Mouse (Mus musculus) heart, adult 18-20 months (tissue): ENCODE measurements around the gene Slc15a3. TPM values are rescaled to one million over a fixed set of nuclear protein-coding genes. Genes with fewer than 3 reads are reported as not detected.

Source experiments
- DNase-seq, 2 experiments: peaks; one replicate each; pipeline ENCODE4 v3.0.0; 2021 to 2022; ENCODE audit warnings: mixed read lengths in 1 of 2
- total RNA-seq, 2 experiments: library from RNA; stranded (reverse); gene quantifications; 2 replicates each; pipeline ENCODE4 v1.2.3; 2021

The Slc15a3 gene
- total RNA-seq, 2 experiments from 2014 or later = 2.1 TPM

- no peak for DNase-seq
Measured at GRCm38 (mm10) chr19:10869886-10870527, 30.5 kb downstream of the Slc15a3 start, which contains the start of gene Tmem132a. TSS of gene Tmem132a (minus strand) at chr19:10869940.

- no peak for DNase-seq
Measured at GRCm38 (mm10) chr19:10870676-10871075, 31.1 kb downstream of the Slc15a3 start.

- DNase-seq = no peak
Measured at GRCm38 (mm10) chr19:10871328-10871961, 31.9 kb downstream of the Slc15a3 start.

GRCm38 (mm10) chr19:10878201-10878837 is 38.8 kb downstream of the Slc15a3 start:
- no peak for DNase-seq

GRCm38 (mm10) chr19:10880085-10880974 is 40.8 kb downstream of the Slc15a3 start:
- DNase-seq = peak; percentile 67 to 78

GRCm38 (mm10) chr19:10880975-10881425 is 41.5 kb downstream of the Slc15a3 start:
- peak in 1 of 2 experiments; percentile 33 for DNase-seq

- peak; percentile 95 to 96 for DNase-seq
Measured at GRCm38 (mm10) chr19:10881426-10882154, 42.1 kb downstream of the Slc15a3 start, which contains the start of gene Tmem109. TSS of gene Tmem109 (minus strand) at chr19:10882001.

GRCm38 (mm10) chr19:10892201-10892600 is 52.7 kb downstream of the Slc15a3 start:
- DNase-seq = no peak

- peak; percentile 98 for DNase-seq
Measured at GRCm38 (mm10) chr19:10895016-10895528, 55.5 kb downstream of the Slc15a3 start, which contains the start of gene Prpf19. TSS of gene Prpf19 (plus strand) at chr19:10895231.

GRCm38 (mm10) chr19:10895708-10896107 is 56.2 kb downstream of the Slc15a3 start:
- DNase-seq = no peak

GRCm38 (mm10) chr19:10896849-10897248 is 57.3 kb downstream of the Slc15a3 start:
- DNase-seq = peak in 1 of 2 experiments; percentile 42

- peak in 1 of 2 experiments; percentile 33 for DNase-seq
Measured at GRCm38 (mm10) chr19:10897491-10897890, 58.0 kb downstream of the Slc15a3 start.

GRCm38 (mm10) chr19:10900315-10900714 is 60.8 kb downstream of the Slc15a3 start:
- peak; percentile 76 to 77 for DNase-seq

- no peak for DNase-seq
Measured at GRCm38 (mm10) chr19:10901046-10901445, 61.5 kb downstream of the Slc15a3 start.

- no peak for DNase-seq
Measured at GRCm38 (mm10) chr19:10904512-10904911, 65.0 kb downstream of the Slc15a3 start.

GRCm38 (mm10) chr19:10904927-10905727 is 65.6 kb downstream of the Slc15a3 start:
- DNase-seq = peak; percentile 81 to 90

- DNase-seq = no peak
Measured at GRCm38 (mm10) chr19:10905728-10906000, 66.1 kb downstream of the Slc15a3 start.

- peak; percentile 45 to 68 for DNase-seq
Measured at GRCm38 (mm10) chr19:10907891-10908290, 68.4 kb downstream of the Slc15a3 start.
